ENCODE assay signal across 15 mouse cellular contexts in the genomic region with DNA sequence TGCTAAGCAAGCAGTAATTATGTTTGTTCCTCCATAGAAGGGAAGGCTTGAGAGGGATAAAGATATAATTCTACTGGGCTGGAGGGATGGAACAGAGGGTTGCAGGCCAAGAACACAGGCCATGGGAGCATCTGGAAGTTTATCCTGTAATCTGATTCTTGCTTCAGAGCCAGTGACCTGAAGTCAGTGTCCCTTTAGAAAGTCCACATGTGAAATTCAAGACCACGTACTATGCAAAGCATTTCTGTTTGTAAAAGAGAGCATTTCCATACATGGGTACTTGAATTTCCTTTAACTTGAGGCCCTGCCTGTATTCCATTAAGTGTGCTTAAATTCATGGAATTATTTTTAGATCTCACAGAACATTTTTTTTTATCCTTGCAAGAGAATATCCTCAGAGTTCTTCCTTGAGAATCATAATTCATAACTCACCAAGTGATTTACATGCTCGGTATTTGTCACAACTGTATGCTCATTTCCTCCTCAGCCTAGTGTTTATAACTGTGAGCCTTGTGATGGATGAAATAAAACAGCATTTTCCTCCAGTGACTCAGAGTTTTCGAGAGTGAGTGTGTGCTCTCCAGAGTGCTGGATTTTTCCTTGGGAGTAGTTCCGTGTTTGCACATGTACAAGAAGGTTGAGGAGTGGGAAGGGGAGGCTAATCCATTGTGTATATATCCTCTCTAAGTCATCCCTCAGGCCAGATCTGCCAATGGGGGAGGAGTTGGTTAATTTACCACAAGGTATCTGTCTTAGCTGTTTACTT.
DNase-seq lines count a peak whose midpoint lies in the region; ATAC-seq lines count a peak whose summit lies in the region.
"Had no signal": no experiment of that assay in that cellular context is flagged by ENCODE, and none has a peak within 500 bp of the region (broad histone marks: within the 10 kb centered on the region; RNA-seq: fewer than 3 reads in every experiment).

No protein-coding gene starts in this region.

- peaks cover 31% of the 10 kb centered on the region for H3K4me1 ChIP-seq in kidney, embryonic 16.5 days (ENCODE audit: insufficient read depth, low read length)
- peaks cover 10% of the 10 kb centered on the region for H3K4me1 ChIP-seq in intestine, embryonic 14.5 days (replicated peaks; ENCODE audit: control insufficient read depth, insufficient read depth, low read length)
- peaks cover 9% of the 10 kb centered on the region; the same call in 1 of the 2 replicates for H3K4me1 ChIP-seq in stomach, embryonic 14.5 days (ENCODE audit: control insufficient read depth, insufficient read depth, low read length)
- peaks cover 10% of the 10 kb centered on the region for H3K4me1 ChIP-seq in hindbrain, embryonic 13.5 days (replicated peaks)
- H3K4me1 ChIP-seq: neural tube, embryonic 15.5 days had no signal

- peak overlapping the region; percentile 81 for H3K27ac ChIP-seq in kidney, embryonic 16.5 days (ENCODE audit: low read length)
- H3K27ac ChIP-seq in intestine, embryonic 14.5 days (ENCODE audit: low read depth), result peak overlapping the region; percentile 44
- H3K27ac ChIP-seq in stomach, embryonic 14.5 days (ENCODE audit: low read length), result peak overlapping the region; percentile 63; the same call in 1 of the 2 replicates
- no peak overlapping the region for H3K27ac ChIP-seq in hindbrain, embryonic 13.5 days
- H3K27ac ChIP-seq: heart, adult 2 months; neural tube, embryonic 15.5 days had no signal

- H3K27me3 ChIP-seq in kidney, embryonic 16.5 days (ENCODE audit: insufficient read depth, low read length), result no peaks in the 10 kb centered on the region
- H3K27me3 ChIP-seq in intestine, embryonic 14.5 days (replicated peaks; ENCODE audit: control insufficient read depth, insufficient read depth, low read length), result no peaks in the 10 kb centered on the region
- no peaks in the 10 kb centered on the region for H3K27me3 ChIP-seq in stomach, embryonic 14.5 days (ENCODE audit: control insufficient read depth, insufficient read depth, low read length)
- H3K27me3 ChIP-seq in hindbrain, embryonic 13.5 days, result no peaks in the 10 kb centered on the region
- H3K27me3 ChIP-seq: neural tube, embryonic 15.5 days had no signal

- ATAC-seq in kidney, embryonic 16.5 days (ENCODE audit: low FRiP score, low TSS enrichment), result peak; percentile 73
- ATAC-seq in intestine, embryonic 14.5 days (replicated peaks; ENCODE audit: low FRiP score, low TSS enrichment, low read depth), result peak; percentile 82
- ATAC-seq in stomach, embryonic 14.5 days (ENCODE audit: insufficient number of reproducible peaks, insufficient read depth, low FRiP score, low read depth), result peak; percentile 65
- ATAC-seq in hindbrain, embryonic 13.5 days (ENCODE audit: low FRiP score), result no peak
- ATAC-seq: forebrain, embryonic 16.5 days; liver, postnatal 0 days; midbrain, embryonic 16.5 days had no signal

- no peak overlapping the region for H3K4me2 ChIP-seq in kidney, embryonic 16.5 days (replicated peaks; ENCODE audit: low read depth, low read length)
- no peak overlapping the region for H3K4me2 ChIP-seq in intestine, embryonic 14.5 days (ENCODE audit: low read length)
- H3K4me2 ChIP-seq in stomach, embryonic 14.5 days (replicated peaks; ENCODE audit: low read depth, low read length), result no peak overlapping the region
- no peak overlapping the region for H3K4me2 ChIP-seq in hindbrain, embryonic 13.5 days
- H3K4me2 ChIP-seq: neural tube, embryonic 15.5 days had no signal

- H3K36me3 ChIP-seq in kidney, embryonic 16.5 days (ENCODE audit: insufficient read depth, low read length), result no peaks in the 10 kb centered on the region
- no peaks in the 10 kb centered on the region for H3K36me3 ChIP-seq in intestine, embryonic 14.5 days (ENCODE audit: control insufficient read depth, insufficient read depth, low read length)
- H3K36me3 ChIP-seq in stomach, embryonic 14.5 days (ENCODE audit: control insufficient read depth, insufficient read depth, low read length), result no peaks in the 10 kb centered on the region
- no peaks in the 10 kb centered on the region for H3K36me3 ChIP-seq in hindbrain, embryonic 13.5 days
- H3K36me3 ChIP-seq: neural tube, embryonic 15.5 days had no signal

- 29% methylated on average over 4 of the region's 4 CpGs for WGBS in kidney, embryonic 16.5 days
- WGBS in intestine, embryonic 14.5 days, result 17% methylated on average over 4 of the region's 4 CpGs
- WGBS in stomach, embryonic 14.5 days, result 19% methylated on average over 4 of the region's 4 CpGs
- 71% methylated on average over 4 of the region's 4 CpGs for WGBS in hindbrain, embryonic 13.5 days

- no peak for DNase-seq in kidney, postnatal 10 days
- DNase-seq in brain, adult 2 months (ENCODE audit: low read depth, low spot score), result peak; percentile 35
- peak; percentile 63 for DNase-seq in intestine, embryonic 14.5 days (ENCODE audit: low spot score)
- no peak for DNase-seq in adrenal gland, adult 2 months
- DNase-seq: cerebellum, postnatal 36 days; heart, adult 2 months; left cerebral cortex, postnatal 4 days; liver, postnatal 0 days; thymus, postnatal 4 days had no signal

- H3K9ac ChIP-seq in kidney, embryonic 16.5 days (replicated peaks; ENCODE audit: low read length), result no peak overlapping the region
- H3K9ac ChIP-seq in intestine, embryonic 14.5 days (ENCODE audit: low read length), result no peak overlapping the region
- no peak overlapping the region for H3K9ac ChIP-seq in stomach, embryonic 14.5 days (replicated peaks; ENCODE audit: low read depth, low read length)
- H3K9ac ChIP-seq in hindbrain, embryonic 13.5 days, result no peak overlapping the region
- H3K9ac ChIP-seq: liver, postnatal 0 days; neural tube, embryonic 15.5 days had no signal

- no peak overlapping the region for H3K4me3 ChIP-seq in kidney, embryonic 16.5 days (ENCODE audit: low read length)
- H3K4me3 ChIP-seq in intestine, embryonic 14.5 days (ENCODE audit: low read depth, low read length), result no peak overlapping the region
- H3K4me3 ChIP-seq in stomach, embryonic 14.5 days (ENCODE audit: low read depth, low read length), result no peak overlapping the region
- H3K4me3 ChIP-seq in hindbrain, embryonic 13.5 days, result no peak overlapping the region
- H3K4me3 ChIP-seq: heart, adult 2 months; neural tube, embryonic 15.5 days had no signal

- no peaks in the 10 kb centered on the region for H3K9me3 ChIP-seq in kidney, embryonic 16.5 days (ENCODE audit: low read length)
- H3K9me3 ChIP-seq in intestine, embryonic 14.5 days (ENCODE audit: control insufficient read depth, low read length), result no peaks in the 10 kb centered on the region
- no peaks in the 10 kb centered on the region for H3K9me3 ChIP-seq in stomach, embryonic 14.5 days (ENCODE audit: control insufficient read depth, low read depth, low read length)
- H3K9me3 ChIP-seq in hindbrain, embryonic 13.5 days, result no peaks in the 10 kb centered on the region
- H3K9me3 ChIP-seq: neural tube, embryonic 15.5 days had no signal

Comparison
In these comparisons a context has a peak if more than half of its experiments do, and no peak if none do; other contexts are left out.
1. DNase-seq: peak in brain, adult 2 months (single experiment) and intestine, embryonic 14.5 days (single experiment); none in kidney, postnatal 10 days (single experiment) and adrenal gland, adult 2 months (single experiment).